Mouse (Mus musculus) adrenal gland, postnatal 4 days (tissue): ENCODE measurements around the gene Bdkrb2. TPM values are rescaled to one million over a fixed set of nuclear protein-coding genes. Genes with fewer than 3 reads are reported as not detected.

ENCODE experiments used
- DNase-seq, 2 experiments: peaks; one replicate each; pipeline ENCODE4 v3.0.0; 2021 to 2022; ENCODE audit warnings: low spot score in 2 of 2, mixed read lengths in 2 of 2
- total RNA-seq, 2 experiments: library from RNA; stranded (reverse); gene quantifications; 2 replicates each; pipeline ENCODE4 v1.2.3; 2021

Gene Bdkrb2
- total RNA-seq, 2 experiments from 2014 or later = 9.6 to 10.7 TPM

DNA sequence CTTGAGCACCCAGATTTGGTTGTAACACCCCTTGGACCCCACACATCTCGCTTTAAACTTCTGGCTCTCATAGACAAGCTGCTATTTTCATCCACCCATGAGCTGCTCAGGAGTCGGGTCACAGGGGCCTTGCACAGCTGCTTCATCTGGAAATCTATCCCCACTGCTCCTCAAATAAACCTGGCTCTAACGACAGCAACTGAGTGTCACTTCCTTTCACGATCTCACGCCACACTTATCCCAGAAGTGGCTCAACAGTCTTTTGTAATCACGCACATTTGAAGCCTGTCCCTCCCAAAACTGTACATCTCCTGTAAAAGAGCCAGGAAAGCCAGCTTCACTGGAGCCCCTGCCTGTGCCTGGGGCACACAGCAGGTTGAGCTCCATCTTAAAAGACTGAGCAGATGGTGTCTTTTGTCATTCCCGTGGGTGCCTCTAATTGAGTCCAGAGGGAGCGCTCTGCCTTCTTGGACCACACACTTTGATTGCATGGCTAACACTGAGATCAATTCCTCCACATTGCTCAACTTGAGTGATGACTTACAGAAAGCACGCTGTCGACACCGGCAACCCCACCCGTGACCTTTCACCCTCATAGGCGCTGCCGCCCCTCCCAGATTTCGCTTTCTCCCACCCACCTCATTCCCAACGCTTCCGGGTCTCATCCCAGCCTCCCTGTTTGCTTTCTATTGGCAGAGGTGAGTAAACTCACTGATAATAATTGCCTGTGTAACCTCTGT, 17.2 kb upstream of the Bdkrb2 start:
- DNase-seq = no peak

DNA sequence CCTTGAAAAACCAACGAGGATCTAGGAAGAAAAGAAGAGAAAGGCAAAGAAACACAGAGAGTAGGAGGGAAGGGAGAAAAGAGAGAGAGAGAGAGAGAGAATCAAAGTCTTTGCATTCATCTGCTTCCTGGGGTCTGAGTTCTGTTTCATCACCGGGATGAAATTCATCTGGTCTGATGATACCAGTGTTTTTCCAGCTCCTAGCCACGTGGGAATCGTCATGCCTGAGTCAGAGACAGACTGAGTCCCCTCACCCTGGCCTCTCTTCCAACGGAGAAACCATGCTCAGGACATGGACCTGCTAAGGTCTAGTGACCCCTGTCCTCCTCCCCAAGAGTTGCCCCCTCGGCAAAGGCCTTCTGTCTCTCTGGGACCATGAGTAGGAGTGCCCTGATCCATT, 16.5 kb upstream of the Bdkrb2 start:
- no peak for DNase-seq

DNA sequence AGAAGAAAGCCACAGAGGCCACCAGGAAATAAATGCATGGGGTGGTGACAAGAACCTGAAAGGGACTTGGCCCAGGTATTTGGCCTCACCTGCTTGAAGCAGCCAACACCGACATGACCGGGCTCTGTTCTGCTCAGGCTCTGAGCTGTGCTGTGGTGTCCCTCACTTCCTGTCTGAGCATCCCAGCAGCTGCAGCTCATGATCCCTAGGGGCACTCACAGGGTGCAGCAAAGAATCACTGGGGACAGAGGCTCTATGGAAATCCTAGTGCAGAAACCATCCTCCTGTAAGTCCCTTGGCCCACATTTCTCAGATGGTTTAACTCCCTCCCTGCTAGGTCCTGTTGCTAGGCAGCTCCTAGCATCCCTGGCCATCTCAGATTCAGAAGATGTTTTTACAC, 15.9 kb upstream of the Bdkrb2 start:
- no peak for DNase-seq

DNA sequence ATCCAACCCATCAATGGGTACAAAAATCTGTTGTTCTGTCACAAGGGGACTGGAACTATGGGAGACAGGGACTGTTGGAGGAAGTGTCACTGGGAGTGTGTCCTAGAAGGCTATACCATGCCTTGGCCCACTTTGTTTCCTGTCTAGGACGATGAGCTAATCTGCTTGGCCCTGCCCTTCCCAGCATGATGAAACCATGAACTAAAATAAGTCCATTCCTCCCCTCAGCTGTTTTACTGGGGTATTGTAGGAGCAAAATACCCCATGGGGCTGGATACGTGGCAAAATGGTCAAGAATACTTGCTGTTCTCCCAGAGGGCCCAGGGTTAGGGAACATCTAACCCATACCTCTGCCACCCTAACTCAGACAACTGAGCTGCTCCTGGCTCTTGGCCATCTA, 15.0 kb upstream of the Bdkrb2 start:
- DNase-seq = no peak

DNA sequence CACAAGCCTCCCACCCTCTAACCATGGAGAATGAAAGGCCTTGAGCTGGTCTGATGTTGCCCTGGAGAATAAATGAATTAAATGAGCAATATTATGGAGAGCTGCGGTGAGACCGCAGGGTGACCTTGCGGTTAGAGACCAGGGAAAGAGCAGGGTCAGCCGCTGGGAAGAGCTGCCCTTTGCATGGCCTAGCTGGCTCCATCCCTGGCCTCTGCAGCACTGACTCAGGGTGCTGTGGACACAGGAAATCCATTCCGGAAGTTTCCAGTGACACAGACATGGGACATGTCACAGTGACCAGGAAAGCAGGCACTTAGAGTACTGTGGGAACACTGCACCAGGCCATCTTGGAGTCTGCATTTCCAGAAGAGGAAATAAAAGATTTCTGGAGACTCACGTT, 14.1 kb upstream of the Bdkrb2 start:
- DNase-seq = peak in 1 of 2 experiments; percentile 21

DNA sequence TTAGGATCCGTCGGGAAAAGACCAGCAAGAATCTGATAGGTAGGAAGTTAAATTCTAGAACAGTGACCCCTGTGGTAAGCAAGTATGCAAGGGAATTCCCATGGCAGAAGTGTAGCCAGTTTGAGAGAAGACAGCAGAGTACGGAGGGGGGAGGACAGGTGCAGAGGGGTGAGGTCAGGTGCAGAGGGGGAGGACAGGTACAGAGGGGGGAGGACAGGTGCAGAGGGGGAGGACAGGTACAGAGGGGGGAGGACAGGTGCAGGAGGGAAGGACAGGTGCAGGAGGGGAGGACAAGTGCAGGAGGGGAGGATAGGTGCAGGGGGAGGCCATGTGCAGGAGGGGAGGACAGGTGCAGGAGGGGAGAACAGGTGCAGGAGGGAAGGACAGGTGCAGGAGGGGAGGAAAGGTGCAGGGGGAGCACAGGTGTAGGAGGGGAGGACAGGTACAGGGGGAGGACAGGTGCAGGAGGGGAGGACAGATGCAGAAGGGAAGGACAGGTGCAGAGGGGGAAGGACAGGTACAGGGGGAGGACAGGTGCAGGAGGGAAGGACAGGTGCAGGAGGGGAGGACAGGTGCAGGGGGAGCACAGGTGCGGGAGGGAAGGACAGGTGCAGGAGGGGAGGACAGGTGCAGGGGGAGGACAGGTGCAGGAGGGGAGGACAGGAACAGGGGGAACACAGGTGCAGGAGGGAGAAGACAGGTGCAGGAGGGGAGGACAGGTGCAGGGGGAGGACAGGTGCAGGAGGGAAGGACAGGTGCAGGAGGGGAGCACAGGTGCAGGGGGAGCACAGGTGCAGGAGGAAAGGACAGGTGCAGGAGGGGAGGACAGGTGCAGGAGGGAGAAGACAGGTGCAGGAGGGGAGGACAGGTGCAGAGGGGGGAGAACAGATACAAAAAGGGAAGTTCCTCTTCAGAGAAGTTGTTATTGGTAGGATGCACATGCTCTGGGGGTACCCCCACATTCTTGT, 12.9 kb upstream of the Bdkrb2 start:
- DNase-seq = no peak

DNA sequence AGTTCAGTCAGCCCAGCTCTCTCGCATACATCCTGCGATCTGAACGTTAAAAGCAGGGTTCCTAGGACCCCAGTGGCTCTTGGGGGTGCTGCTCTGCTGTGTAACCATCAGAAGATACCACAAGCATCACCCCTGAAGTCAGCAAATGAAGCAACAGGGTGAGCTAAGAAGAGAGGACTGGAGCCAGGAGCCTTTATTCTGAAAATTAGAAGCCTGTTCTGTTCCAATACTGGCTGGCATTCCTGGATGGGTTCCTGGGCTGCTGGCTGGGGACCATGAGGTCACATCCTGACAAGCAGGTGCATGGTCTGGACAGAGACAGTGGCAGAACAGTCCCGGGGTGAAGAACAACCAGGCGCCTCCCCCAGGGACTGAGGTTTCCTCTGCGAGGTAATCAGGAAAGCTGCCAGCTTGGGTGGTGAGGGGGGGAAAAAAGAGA, 11.5 kb upstream of the Bdkrb2 start:
- DNase-seq = no peak

DNA sequence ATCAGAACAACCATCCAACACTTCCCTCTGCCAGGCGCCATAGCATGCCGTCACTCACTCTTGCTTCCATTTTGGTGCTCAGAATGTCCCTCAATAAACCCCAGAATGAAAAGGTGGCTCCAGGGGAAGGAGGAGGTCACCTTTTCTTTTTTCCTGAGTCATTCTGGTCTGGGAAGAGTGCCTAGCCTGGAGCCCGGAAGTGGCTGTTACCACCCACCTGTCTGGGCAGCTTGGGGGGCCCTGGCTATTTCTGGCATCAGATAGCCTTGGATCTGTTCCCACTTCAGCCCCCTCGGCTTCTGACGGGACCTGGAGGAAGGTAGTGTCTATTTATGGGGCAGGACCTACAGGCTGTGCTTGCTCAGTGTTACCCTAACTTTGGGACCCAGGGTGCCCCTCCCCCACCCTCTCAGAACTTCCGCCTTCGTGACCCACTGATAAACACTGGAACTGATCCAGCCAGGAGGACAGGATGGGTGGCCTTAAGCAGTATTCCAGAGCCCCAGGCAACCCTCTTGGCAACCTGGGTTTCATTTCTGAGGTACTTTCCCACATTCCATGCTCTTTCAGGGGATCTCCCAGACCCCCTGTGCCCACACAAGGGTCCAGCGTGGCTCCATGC, 8.8 kb upstream of the Bdkrb2 start:
- no peak for DNase-seq

DNA sequence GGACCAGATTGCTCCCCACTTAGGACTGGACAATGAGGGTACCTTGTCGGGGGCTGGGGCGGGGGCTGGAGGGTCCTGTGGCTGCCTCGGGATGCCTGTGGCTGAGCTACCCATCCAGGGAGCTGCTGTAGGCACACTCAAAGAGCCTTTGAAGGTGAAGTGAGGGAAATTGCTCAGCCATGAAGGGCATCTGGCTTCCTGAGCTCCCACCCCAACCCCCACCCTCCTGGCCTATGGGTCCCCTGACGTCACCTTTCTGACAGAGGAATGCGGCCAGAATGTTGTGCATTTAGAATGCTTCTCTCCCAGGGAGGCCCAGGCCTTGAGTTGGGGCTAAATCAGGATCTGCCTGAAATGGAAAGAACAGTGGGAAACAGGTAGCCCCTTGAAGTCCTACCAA, 7.9 kb upstream of the Bdkrb2 start:
- DNase-seq = no peak

DNA sequence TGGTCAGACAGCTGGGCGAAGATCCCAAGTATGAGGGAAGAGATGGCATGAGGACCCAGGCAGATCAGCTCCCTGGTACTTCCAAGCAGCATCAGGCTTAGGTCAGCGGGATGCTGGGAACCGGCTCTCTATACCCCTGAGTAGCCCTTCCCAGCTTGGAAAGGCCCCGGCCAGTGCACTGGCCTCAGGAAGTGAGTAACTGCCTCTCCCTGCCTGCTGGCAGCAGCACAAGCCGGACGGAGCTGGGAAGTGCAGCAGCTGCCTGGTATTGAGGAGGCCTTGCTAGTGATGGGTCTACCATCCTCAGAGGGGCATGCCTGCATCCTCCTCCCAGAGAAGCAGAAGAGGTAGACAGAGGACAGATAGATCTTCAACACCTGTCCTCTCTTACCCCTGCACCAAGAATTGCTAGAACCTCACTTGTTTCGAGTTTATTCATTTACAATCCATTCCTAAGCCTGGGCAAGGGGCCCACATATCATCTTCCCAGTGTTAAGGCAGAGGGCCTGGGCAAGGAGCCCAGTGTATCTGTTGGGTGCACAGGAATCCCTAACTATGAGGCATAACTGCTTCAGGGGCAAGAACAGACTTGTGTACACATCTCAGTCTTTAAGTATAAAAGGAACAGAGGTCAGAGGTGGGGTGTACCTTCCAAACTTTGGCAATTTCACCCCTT, 5.6 kb upstream of the Bdkrb2 start:
- no peak for DNase-seq

DNA sequence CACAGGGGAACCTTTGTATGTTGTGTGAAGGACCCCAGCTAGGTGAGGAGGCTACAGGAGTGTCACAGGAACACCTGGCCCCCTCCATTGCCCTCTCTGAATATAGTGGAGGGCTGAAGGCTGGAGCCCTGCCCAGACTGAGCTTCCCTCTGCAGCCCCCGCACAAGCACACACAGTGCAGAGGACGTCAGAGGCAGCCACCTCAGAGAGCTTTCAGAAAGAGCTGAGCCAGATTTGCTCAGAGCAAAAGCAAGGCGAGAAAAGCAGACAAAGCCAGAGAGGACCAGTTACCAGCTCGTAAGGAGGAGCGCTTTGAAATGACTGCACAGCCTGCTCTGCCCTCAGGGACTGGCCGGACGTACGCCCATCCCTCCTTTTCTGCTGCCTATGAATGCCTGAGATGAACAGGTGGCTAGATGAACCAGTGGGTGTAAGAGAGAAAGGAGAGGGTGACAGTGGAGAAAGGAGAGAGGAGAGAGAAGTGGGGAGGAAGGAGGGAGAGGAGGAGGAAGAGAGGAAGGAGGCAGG, 2.0 kb upstream of the Bdkrb2 start:
- no peak for DNase-seq

DNA sequence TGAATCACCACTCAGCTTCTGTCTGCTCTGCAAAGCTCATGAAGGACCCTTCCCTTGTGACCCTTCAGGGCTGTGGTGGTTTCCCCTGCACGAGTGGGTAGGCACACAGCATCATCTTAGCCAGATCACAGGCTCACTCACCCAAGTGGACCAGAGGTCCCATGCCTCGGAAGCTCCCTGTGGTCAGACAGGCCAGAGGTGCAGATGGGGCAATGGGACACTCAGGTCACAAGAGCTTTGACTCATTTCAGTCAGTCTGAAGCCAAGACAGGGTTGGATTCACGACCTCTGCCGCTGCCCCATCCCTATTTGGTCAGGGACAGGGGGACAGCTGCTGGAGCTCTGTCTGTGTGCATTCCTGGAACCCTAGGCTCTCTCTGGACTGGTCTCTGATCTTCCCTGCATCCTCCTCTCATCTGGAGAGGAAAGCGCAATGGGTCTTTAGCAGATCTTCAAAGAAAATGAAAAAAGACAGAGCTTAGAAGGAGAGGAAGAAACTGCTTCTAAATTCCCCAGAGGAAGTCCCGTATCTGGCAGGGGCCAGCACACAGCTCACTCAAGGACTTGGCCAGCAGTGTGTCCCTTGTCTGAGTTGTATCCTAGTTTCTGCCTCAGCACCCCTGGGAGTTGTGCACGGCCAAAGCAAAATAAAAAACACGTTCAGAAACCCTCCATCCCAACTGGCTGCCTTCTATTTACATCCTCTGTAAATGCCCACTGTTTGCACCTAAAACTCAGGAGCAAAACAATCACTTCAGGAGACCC, 788 bp upstream of the Bdkrb2 start:
- no peak for DNase-seq

DNA sequence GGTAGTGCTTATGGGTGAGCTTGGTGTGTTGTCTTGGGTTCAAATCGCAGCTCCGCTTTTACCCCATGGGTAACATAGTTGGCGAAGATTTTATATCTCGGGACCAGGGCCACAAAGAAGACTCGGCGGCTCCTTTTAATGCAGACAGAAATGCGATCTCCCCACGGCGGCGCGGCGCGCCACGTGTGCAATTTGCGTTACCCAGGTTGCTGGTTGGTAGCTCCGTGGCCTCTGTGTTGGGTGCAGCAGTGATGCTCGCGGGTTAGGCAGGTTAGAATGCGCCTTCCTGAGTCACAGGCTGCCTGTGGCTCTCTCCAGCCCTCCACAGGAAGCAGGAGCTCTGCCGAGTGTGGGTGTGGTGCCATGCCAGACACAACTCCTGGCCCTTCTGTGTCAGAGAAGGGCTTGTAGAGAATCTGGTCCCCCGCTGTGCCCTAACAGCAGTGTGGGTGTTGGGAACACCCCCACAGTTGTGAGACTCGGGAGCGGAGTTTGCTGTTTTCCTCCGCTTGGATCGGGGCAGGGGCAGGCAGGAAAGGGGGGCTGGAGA, 775 bp downstream of the Bdkrb2 start:
- DNase-seq = no peak

DNA sequence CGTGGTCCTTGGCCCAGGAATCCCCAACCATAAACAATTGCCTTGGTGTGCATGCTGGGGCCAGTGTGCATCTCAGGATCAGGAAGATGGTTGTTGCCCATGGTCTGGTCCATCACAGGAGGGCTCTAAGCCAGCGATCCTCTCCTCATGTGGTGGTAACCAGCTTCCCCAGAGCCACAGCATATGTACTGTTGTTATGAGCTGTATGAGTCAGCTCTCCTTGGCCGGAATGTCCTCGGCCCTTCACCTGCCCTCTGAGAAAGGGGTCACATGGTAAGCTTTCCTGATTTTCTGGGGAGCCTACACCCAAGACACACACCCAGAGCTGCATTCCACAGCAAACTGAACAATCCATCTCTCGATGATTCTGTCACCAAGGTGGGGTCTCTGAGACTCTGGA, 2.2 kb downstream of the Bdkrb2 start:
- DNase-seq = no peak

DNA sequence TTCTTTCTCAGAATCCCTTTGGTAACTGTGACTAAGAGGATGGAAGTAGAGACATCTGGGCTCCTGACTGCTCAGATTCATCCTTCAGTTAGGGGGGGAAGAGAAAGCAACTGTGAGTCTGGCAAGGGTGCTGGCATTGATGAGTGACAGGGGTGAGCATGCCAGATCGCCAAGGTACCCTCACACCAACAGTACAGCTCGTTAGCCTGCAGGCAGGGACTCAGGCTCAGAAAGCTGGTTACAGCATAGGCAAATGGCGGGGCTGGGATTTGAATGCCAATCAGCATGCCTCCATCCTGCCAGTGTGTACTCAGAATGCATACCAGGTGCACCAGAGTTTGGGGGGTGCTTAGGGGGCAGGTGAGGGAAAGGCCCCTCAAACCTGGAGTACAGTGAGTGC, 8.8 kb downstream of the Bdkrb2 start:
- DNase-seq = no peak

DNA sequence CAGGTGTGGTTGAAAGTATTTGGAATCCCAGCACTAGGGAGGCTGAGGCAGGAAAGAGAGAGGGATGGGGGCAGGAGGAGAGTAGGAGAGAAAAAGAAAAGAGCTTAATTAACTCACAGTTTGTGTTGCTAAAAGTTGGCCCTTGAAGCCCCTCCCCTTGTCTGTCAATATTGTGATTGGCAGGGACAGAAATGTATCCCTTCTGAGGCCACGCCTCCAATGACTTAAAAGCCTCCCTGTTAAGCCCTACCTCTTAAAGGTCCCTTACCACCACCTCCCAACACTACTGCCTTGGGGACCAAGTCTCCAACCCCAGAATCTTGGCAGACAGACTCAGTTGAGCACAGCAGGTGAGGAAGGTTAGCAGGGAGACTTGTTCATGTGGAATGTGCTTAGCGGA, 9.6 kb downstream of the Bdkrb2 start:
- DNase-seq = no peak

DNA sequence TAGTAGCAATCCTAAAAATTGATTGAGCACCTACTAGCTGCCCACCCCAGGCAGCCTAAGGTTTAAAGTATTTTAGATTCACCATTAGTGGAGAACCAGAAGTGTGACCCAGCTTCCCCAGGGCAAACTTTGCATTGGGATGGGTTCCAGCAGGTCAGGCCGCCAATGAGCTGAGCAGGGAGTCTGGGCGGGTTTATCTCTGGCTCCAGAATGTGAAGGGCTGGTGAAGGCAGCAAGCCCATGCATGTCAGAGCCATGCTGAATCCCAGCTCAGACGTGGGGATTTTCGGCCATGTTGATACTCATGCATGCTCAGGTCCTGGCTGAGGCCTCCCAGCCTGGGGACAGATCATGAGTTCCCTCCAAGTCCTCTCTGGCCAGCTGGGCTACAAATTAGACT, 11.3 kb downstream of the Bdkrb2 start:
- no peak for DNase-seq

DNA sequence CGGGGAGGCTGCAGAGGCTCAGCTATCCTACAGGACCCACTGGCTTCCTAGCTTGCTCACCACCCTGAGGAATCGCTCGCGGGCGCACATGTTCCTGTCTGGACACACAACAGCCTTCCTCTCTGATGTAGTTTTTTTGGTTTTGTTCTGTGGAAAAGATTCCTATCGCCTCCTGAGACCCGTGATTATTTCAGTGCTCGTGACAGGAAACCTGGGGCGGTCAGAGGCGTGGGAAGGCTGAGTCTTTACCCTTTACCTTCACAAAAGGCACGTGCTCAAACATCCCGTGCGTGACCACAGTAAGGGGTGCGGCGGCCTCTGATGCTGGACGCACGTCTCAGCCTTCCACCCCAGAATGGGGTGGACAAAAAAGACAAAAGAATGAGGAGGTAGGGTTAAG, 17.5 kb downstream of the Bdkrb2 start:
- no peak for DNase-seq

DNA sequence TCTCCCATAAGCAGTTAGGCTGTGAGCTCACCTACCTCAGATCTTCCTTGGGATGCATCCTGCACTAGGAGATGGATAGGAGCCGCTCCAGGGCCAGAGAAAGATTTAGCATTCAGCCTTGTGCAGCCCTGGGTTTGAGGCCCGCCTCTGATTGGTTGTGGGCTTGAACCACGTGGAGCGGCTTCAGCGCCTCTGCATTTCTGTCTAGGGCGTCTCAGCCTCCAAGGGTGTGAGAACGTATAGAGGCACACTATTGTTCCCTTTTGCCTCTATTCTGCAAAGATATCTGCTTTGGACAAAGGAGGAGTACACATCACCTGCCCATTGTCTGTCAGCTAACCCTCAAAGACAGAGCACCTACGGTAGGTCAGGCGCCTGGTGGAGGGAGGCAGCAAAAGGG, 19.5 kb downstream of the Bdkrb2 start:
- DNase-seq = no peak

DNA sequence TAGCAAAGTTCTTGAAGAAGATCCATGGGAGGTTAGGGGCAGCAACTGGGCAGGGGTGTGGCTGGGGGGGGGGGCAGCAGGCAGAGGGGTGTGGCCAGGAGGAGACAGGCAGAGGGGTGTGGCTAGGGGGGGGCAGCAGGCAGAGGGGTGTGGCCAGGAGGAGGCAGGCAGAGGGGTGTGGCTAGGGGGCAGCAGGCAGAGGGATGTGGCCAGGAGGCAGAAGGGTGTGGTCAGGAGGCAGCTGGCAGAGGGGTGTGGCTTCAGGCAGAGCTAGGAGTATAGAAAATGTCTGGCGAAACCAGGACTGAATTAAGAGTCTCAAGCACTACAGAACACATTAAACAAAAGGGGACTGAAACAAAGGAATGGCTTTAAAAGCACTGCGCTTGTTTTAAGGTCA, 20.5 kb downstream of the Bdkrb2 start:
- no peak for DNase-seq
